Mouse (Mus musculus) stomach, embryonic 16.5 days (tissue): ENCODE data around the gene Sapcd1. TPM values are rescaled to one million over a fixed set of nuclear protein-coding genes. Genes with fewer than 3 reads are reported as not detected.

Experiments
- ATAC-seq: fragments of 200-750 bp; cut with Nextera tagmentation; 2 replicates; pipeline ENCODE4 v1.8.0; 2017; ENCODE audit warnings: moderate number of reproducible peaks, moderate TSS enrichment; ENCODE audit not compliant: insufficient read depth, low FRiP score
- H3K27ac ChIP-seq: fragments of 300-500 bp; sonication (generic); 2 replicates; pipeline ENCODE4 v1.5.1; 2014; ENCODE audit warnings: low read length
- H3K27me3 ChIP-seq: fragments of 300-500 bp; sonication (generic); 2 replicates; pipeline ENCODE4 v1.6.1; 2014; ENCODE audit warnings: low read length, control low read depth, mixed read lengths; ENCODE audit not compliant: control insufficient read depth, insufficient read depth
- H3K36me3 ChIP-seq: fragments of 300-500 bp; sonication (generic); 2 replicates; pipeline ENCODE4 v1.6.1; 2014; ENCODE audit warnings: low read length; ENCODE audit not compliant: control insufficient read depth, insufficient read depth
- H3K4me1 ChIP-seq: fragments of 300-500 bp; sonication (generic); 2 replicates; pipeline ENCODE4 v1.6.1; 2014; ENCODE audit warnings: low read length, control low read depth, mixed read lengths; ENCODE audit not compliant: control insufficient read depth, insufficient read depth
- H3K4me2 ChIP-seq: fragments of 300-500 bp; sonication (generic); 2 replicates; pipeline ENCODE4 v1.6.1; 2014; ENCODE audit warnings: low read depth, low read length, mixed read lengths
- H3K4me3 ChIP-seq: fragments of 300-500 bp; sonication (generic); replicated peaks from 2 replicates; pipeline ENCODE4 v1.5.1; 2014; ENCODE audit warnings: mild to moderate bottlenecking, low read length
- H3K9ac ChIP-seq: fragments of 300-500 bp; sonication (generic); 2 replicates; pipeline ENCODE4 v1.6.1; 2014; ENCODE audit warnings: low read length
- H3K9me3 ChIP-seq: fragments of 300-500 bp; sonication (generic); replicated peaks from 2 replicates; pipeline ENCODE4 v1.6.1; 2016; ENCODE audit warnings: low read length, control low read depth; ENCODE audit not compliant: control insufficient read depth
- WGBS: fragments of 180-500 bp; shearing (Covaris S2); extraction: QIAGEN DNeasy Blood & Tissue Kit; methylation state at CpG from one replicate; pipeline ENCODE4 v1.1.7; 2014; 5-methylcytosine and 5-hydroxymethylcytosine counted together
- polyA plus RNA-seq: library from polyadenylated mRNA; unstranded; fragments of >200 nt; fragmentation: Nextera tagmentation; extraction: Ambion mirVana; gene quantifications from 2 replicates; pipeline ENCODE4 v1.2.1, GENCODE M21; 2015

Gene Sapcd1
- polyA plus RNA-seq: 14.2 and 14.3 TPM in 2 replicates

DNA sequence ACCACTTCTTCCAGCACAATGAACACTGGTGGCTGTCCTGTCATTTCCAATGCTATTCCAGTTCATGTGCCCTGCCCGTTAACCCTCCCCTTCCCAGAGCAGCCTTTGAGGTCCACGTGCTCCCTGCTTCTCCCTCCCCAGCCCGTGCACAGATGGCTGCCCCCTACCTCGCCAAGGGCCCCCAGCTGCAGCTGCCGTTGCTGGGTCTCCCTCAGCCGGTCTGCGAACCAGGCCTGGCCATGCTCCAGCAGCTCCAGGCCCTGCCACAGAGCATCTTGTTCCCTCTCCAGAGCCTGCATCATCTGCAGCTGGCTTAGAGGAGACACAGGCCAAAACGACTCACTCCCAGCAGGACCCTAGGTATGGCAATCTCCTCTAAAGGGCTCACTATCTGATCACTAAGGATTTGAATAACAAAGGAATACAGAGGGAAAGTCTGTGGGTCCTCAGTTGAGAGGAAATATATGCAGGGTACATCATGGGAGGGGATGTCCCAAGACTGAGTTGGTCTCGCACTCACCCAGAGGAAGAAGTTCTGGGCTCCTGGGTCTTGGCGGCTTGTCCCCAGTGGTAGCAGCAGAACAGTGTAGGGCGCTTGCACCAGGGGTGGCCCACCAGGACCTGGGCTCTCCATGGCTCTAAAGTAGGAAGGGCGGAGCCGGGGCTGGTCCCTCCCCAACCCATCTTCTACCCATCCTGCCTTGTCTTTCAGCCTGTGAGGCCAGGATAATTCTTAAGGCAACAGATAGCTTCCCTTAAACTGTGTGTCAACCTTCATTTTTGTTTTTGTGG lies at the start of gene Sapcd1:
Sapcd1 (minus strand) TSS at position 740 of the 792 bp plus-strand sequence.
- Histone ChIP-seq H3K4me1 (peaks cover 28% of the 10 kb centered on the region), H3K9ac (peak within 1 kb of the TSS; percentile 56), H3K36me3 (no peaks in the 10 kb centered on the region), H3K4me3 (peak within 1 kb of the TSS; percentile 28), H3K27me3 (no peaks in the 10 kb centered on the region), H3K27ac (peak within 1 kb of the TSS; percentile 84), H3K9me3 (no peaks in the 10 kb centered on the region), H3K4me2 (peak within 1 kb of the TSS; percentile 38)
- WGBS: 45% methylated on average over 13 of the region's 13 CpGs
- peak; percentile 59; the same call in 1 of the 2 replicates for ATAC-seq

DNA sequence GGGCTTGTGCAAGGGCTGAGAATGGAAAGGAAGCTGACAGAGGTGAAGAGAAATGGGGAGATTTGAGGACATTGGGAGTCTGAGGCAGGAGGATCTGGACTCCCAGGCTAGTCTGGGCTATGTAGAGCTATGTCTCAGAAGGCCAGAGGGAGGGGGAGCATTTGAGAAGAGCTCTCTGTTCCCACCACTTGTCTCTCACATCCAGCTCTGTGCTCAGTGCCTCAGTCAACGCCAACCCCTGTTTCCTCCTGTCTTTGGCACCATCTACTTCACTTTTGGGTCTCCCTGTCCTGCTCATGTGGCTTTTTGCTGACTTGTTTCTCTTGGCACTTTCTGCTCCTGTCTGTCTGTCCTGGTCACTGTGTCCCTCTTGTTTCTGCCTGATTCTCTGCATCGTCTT lies 49.5 kb upstream of the Sapcd1 start:
- Histone ChIP-seq H3K27me3 (no peaks in the 10 kb centered on the region), H3K4me1 (peaks cover 10% of the 10 kb centered on the region), H3K4me2 (peak overlapping the region; percentile 37), H3K9me3 (no peaks in the 10 kb centered on the region), H3K27ac (peak overlapping the region; percentile 60), H3K9ac (peak overlapping the region; percentile 69), H3K36me3 (no peaks in the 10 kb centered on the region), H3K4me3 (peak overlapping the region; percentile 39)
- ATAC-seq: no peak; the same call in 1 of the 2 replicates
- WGBS: 55% methylated on average over 2 of the region's 2 CpGs

DNA sequence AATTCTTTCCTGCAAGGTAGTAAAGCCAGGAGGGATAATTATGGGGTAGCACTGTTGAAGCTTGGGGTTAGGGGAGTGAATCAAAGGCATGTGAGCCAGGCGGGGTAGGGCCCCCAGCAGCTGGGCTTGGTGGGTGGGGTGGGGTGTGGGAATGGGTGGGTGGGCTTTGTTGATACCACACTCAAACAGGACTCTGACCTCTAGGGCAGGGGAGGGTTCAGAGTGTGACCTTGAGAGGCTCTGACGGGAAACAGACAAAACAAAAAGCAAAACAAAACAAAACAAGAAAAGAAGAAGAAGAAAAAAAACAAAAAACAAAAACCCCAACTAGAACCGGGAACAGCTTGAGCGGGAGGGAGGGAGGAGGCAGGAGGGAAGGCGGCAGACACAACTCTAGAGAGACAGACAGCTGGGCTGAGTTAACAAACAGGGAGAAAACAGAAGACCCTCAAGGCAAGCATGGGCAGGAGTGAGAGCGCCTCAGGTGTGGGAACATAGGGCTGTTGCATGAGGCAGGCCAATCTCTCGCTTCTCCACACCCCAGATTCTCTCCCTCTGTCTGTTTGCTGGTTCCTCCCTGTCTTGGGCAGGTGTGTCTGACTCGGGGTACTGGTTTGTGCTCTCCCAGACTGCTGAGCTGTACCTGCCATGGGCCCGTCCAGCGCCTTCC lies 48.8 kb upstream of the Sapcd1 start, which contains the start of gene Ly6g6e:
Ly6g6e (plus strand) TSS at position 396 of the 670 bp plus-strand sequence.
- Histone ChIP-seq H3K36me3 (no peaks in the 10 kb centered on the region), H3K27ac (peak within 1 kb of the TSS; percentile 60), H3K9me3 (no peaks in the 10 kb centered on the region), H3K4me3 (peak within 1 kb of the TSS; percentile 39), H3K4me1 (peaks cover 10% of the 10 kb centered on the region), H3K27me3 (no peaks in the 10 kb centered on the region), H3K9ac (peak within 1 kb of the TSS; percentile 69), H3K4me2 (peak within 1 kb of the TSS; percentile 40)
- WGBS: 30% methylated on average over 10 of the region's 10 CpGs
- 0 out of 2 replicates have a peak, but pooled peaks have one; percentile 16 for ATAC-seq

GRCm38 (mm10) chr17:35074097-35074496 lies 46.3 kb upstream of the Sapcd1 start:
- Histone ChIP-seq H3K27ac (no peak overlapping the region), H3K36me3 (no peaks in the 10 kb centered on the region), H3K4me1 (peaks cover 8% of the 10 kb centered on the region; the same call in 1 of the 2 replicates), H3K9me3 (no peaks in the 10 kb centered on the region), H3K27me3 (no peaks in the 10 kb centered on the region), H3K9ac (peak overlapping the region; percentile 35; the same call in 1 of the 2 replicates), H3K4me3 (no peak overlapping the region), H3K4me2 (no peak overlapping the region)
- ATAC-seq: no peak
- 49% methylated on average over 17 of the region's 17 CpGs for WGBS

DNA sequence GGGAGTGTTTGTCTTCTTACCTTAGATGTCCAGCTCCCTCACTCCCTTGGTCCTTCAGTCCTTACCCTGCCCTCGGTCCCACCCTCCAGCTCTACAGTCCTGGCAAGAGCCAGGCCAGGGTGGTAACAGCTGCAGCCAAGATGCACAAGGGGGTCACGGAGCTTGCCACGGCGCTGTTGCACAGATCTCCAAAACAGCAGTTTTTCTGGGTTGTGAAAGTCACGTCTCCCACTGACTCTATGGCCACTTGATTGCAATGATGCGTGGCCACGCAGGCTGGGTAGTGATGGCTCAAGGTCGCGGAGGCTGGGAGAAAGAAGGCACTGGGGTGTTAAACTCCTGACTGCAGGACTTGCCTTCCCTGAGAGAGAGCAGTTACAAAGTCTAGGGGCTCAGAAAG lies 43.6 kb upstream of the Sapcd1 start:
- no peak overlapping the region for H3K4me3 ChIP-seq
- ATAC-seq: no peak
- 76% methylated on average over 9 of the region's 9 CpGs for WGBS

DNA sequence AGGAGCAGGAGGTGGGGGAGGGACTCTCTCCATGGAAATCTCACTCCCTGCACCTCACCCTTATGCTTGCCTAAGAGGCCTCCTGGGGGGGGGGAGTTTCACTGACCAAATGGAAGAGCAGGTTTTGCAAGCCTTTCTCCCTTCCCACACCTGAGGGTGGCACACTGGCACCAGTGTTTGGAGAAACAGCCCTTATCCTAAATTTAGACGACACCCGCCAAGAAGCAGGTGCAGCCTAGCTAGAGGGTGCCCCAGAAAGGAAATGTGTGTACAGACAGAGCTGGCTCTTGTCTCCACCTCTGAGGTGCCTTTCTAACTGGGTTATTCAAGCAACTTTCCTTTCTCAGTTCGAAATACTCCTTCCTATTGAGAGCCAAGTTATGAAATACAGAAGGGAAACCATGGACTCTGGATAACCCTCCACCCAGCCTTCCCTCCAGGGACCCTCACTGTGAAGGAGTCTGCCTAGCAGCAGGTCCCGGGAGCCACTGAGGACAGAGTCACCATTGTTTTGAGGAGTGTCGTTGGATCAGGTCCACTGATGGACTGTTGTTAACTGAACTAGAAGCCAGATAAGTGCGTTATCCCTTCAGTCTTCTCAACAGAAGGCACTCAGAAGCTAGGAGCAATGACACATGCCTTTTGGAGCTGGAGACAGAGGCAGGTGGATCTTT lies 42.9 kb upstream of the Sapcd1 start:
- peak; percentile 44 for ATAC-seq
- Histone ChIP-seq H3K36me3 (no peaks in the 10 kb centered on the region), H3K4me1 (peaks cover 10% of the 10 kb centered on the region), H3K9me3 (no peaks in the 10 kb centered on the region), H3K27me3 (no peaks in the 10 kb centered on the region), H3K4me3 (no peak overlapping the region), H3K9ac (no peak overlapping the region), H3K4me2 (no peak overlapping the region), H3K27ac (peak overlapping the region; percentile 76)
- WGBS: 41% methylated on average over 6 of the region's 6 CpGs

More for the DNA sequence above, 43.6 kb upstream of the Sapcd1 start:
- H3K9ac ChIP-seq: no peak overlapping the region
- peaks cover 12% of the 10 kb centered on the region for H3K4me1 ChIP-seq
- no peaks in the 10 kb centered on the region for H3K36me3 ChIP-seq
- H3K9me3 ChIP-seq: no peaks in the 10 kb centered on the region
- H3K27me3 ChIP-seq: no peaks in the 10 kb centered on the region
- H3K4me2 ChIP-seq: no peak overlapping the region
- H3K27ac ChIP-seq: no peak overlapping the region

- ATAC-seq: no peak
- WGBS: 67% methylated on average over 17 of the region's 17 CpGs
- no peaks in the 10 kb centered on the region for H3K9me3 ChIP-seq
- no peak overlapping the region for H3K4me2 ChIP-seq
- no peaks in the 10 kb centered on the region for H3K27me3 ChIP-seq
- H3K36me3 ChIP-seq: no peaks in the 10 kb centered on the region
- H3K4me3 ChIP-seq: no peak overlapping the region
- H3K4me1 ChIP-seq: peaks cover 32% of the 10 kb centered on the region
- H3K9ac ChIP-seq: no peak overlapping the region; the same call in 1 of the 2 replicates
- H3K27ac ChIP-seq: peak overlapping the region; percentile 60
Measured at GRCm38 (mm10) chr17:35068213-35068914, 40.5 kb upstream of the Sapcd1 start.

DNA sequence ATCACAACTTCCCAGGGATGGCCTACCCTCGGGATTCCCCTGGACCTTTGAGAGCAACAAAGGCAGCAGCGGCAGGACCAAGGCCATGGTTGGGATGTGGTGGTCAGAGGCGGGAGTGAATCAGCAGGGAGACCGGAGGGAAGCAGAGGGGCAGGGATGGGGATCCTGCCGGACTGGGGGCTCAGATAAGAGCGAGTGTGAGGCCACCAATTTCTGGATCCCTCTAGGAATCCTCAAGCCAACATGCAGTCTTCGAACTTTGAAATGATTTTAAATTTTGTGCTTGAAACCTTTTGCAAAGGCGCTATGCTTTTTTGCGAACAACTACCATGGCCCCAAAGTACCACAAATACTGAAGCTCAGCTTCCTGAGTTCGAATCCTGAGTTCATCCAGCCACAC lies 38.3 kb upstream of the Sapcd1 start, which contains the start of gene Mpig6b:
Mpig6b (minus strand) TSS at position 101 of the 400 bp plus-strand sequence.
- Histone ChIP-seq H3K36me3 (peaks cover 8% of the 10 kb centered on the region), H3K27ac (peak within 1 kb of the TSS; percentile 95), H3K4me3 (peak within 1 kb of the TSS; percentile 47), H3K9me3 (no peaks in the 10 kb centered on the region), H3K4me2 (peak within 1 kb of the TSS; percentile 71), H3K27me3 (no peaks in the 10 kb centered on the region), H3K9ac (peak within 1 kb of the TSS; percentile 65), H3K4me1 (peaks cover 38% of the 10 kb centered on the region)
- WGBS: 54% methylated on average over 10 of the region's 10 CpGs
- ATAC-seq: no peak
